Mouse (Mus musculus): ENCODE measurements around the gene Ccdc88a. TPM values are rescaled to one million over a fixed set of nuclear protein-coding genes. Genes with fewer than 3 reads are reported as not detected.

Gene Ccdc88a
- polyA plus RNA-seq, 1 experiment from 2014 or later, result 52.8 TPM

Other genes with a start within 250 kb of the Ccdc88a start
- gene Pnpt1, start 242.9 kb upstream of the Ccdc88a start, polyA plus RNA-seq (2014; fragmentation: Nextera tagmentation; extraction: Ambion mirVana), result 38.3 and 48.3 TPM in 2 replicates
- gene Ppp4r3b, start 200.8 kb upstream of the Ccdc88a start, polyA plus RNA-seq (2014; fragmentation: Nextera tagmentation; extraction: Ambion mirVana), result 105 and 115 TPM in 2 replicates
- 70.4 and 81.3 TPM in 2 replicates for gene Cfap36, start 126.2 kb upstream of the Ccdc88a start, polyA plus RNA-seq (2014; fragmentation: Nextera tagmentation; extraction: Ambion mirVana)
- gene Prorsd1, start 141.4 kb downstream of the Ccdc88a start, polyA plus RNA-seq (2014; fragmentation: Nextera tagmentation; extraction: Ambion mirVana), result 22.6 and 26.2 TPM in 2 replicates
- gene Mtif2, start 152.8 kb downstream of the Ccdc88a start, polyA plus RNA-seq (2014; fragmentation: Nextera tagmentation; extraction: Ambion mirVana), result 39.9 and 44.6 TPM in 2 replicates
- 0.15 and 0.59 TPM in 2 replicates for gene Clhc1, start 174.3 kb downstream of the Ccdc88a start, polyA plus RNA-seq (2014; fragmentation: Nextera tagmentation; extraction: Ambion mirVana)
- 974 and 996 TPM in 2 replicates for gene Rps27a, start 174.5 kb downstream of the Ccdc88a start, polyA plus RNA-seq (2014; fragmentation: Nextera tagmentation; extraction: Ambion mirVana)

All from midbrain, embryonic 11.5 days (tissue).